Mouse (Mus musculus) cerebellum, adult 9-10 months (tissue): ENCODE measurements around the gene Hnrnpdl.

ENCODE experiments used
- DNase-seq: peaks from one replicate; pipeline ENCODE4 v3.0.0; 2022

Gene Hnrnpdl

GRCm38 (mm10) chr5:100003895-100004294, 35.6 kb downstream of the Hnrnpdl start:
- DNase-seq = no peak

- DNase-seq = no peak
Observed at GRCm38 (mm10) chr5:100000500-100000899, 39.0 kb downstream of the Hnrnpdl start.

GRCm38 (mm10) chr5:100000048-100000447, 39.4 kb downstream of the Hnrnpdl start:
- no peak for DNase-seq

GRCm38 (mm10) chr5:99994680-99995079, 44.8 kb downstream of the Hnrnpdl start:
- no peak for DNase-seq

- no peak for DNase-seq
Observed at GRCm38 (mm10) chr5:99994166-99994565, 45.3 kb downstream of the Hnrnpdl start.
